Mouse (Mus musculus) cerebellum, adult 2 months (tissue): ENCODE results near the gene Cyb5rl.

ENCODE experiments used
- CTCF ChIP-seq: fragments of 200-500 bp; IDR thresholded peaks from 2 replicates; pipeline ENCODE4 v1.5.1; 2011; ENCODE audit warnings: low read depth, mild to moderate bottlenecking, control low read depth, low read length, moderate library complexity, borderline replicate concordance; ENCODE audit not compliant: insufficient read depth
- POLR2A ChIP-seq: fragments of 200-500 bp; IDR thresholded peaks from 2 replicates; pipeline ENCODE4 v1.6.1; 2011; ENCODE audit warnings: low read length, control low read depth, borderline replicate concordance; ENCODE audit not compliant: insufficient read depth

DNA sequence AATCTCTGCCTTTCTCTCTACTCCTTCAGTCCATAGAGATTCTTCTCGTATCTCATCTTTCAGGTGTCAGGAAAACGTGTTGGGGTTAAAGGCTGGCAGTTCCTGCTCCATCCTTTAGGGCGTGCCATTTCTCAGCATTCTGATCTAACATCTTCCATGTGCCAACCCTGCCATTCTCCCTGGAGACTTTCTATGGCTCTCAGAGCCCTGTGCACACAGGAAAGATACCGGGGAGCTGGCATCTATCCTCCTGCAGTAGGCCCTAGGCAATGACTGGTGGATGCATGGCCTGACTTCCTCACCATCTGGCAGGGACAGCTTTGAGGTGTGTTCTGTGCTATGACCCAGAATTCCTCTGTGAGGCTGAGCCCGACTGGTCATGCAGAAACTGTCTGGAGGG is 58.3 kb downstream of the Cyb5rl start:
- 0 out of 2 replicates have a peak, but pooled peaks have one; percentile 15 for TF ChIP-seq CTCF
- no peak for TF ChIP-seq POLR2A
